Mouse (Mus musculus) hindbrain, embryonic 14.5 days (tissue): Measurements from ENCODE around the gene Klk13. TPM values are rescaled to one million over a fixed set of nuclear protein-coding genes. Genes with fewer than 3 reads are reported as not detected.

Source experiments
- ATAC-seq: fragments of 200-750 bp; cut with Nextera tagmentation; 2 replicates; pipeline ENCODE4 v1.8.0; 2017; ENCODE audit warnings: moderate number of reproducible peaks, mild to moderate bottlenecking, moderate TSS enrichment, moderate library complexity; ENCODE audit not compliant: low FRiP score
- DNase-seq: peaks from one replicate; pipeline ENCODE4 v3.0.0-alpha.2; 2015; ENCODE audit warnings: low spot score
- H3K27ac ChIP-seq: fragments of 300-500 bp; sonication (generic); 2 replicates; pipeline ENCODE4 v1.5.1; 2014; ENCODE audit warnings: mild to moderate bottlenecking, moderate library complexity
- H3K27me3 ChIP-seq: fragments of 300-500 bp; sonication (generic); 2 replicates; pipeline ENCODE4 v1.6.1; 2014; ENCODE audit warnings: mild to moderate bottlenecking, low read length, mixed read lengths; ENCODE audit not compliant: control insufficient read depth, insufficient read depth
- H3K36me3 ChIP-seq: fragments of 300-500 bp; sonication (generic); replicated peaks from 2 replicates; pipeline ENCODE4 v1.6.1; 2014; ENCODE audit not compliant: control insufficient read depth, insufficient read depth
- H3K4me1 ChIP-seq: fragments of 300-500 bp; sonication (generic); replicated peaks from 2 replicates; pipeline ENCODE4 v1.6.1; 2014; ENCODE audit warnings: antibody characterized with exemption, low read length, mixed read lengths; ENCODE audit not compliant: control insufficient read depth, insufficient read depth
- H3K4me2 ChIP-seq: fragments of 300-500 bp; sonication (generic); replicated peaks from 2 replicates; pipeline ENCODE4 v1.6.1; 2014; ENCODE audit warnings: mild to moderate bottlenecking, moderate library complexity
- H3K4me3 ChIP-seq: fragments of 300-500 bp; sonication (generic); replicated peaks from 2 replicates; pipeline ENCODE4 v1.5.1; 2014; ENCODE audit warnings: mild to moderate bottlenecking, low read length
- H3K9ac ChIP-seq: fragments of 300-500 bp; sonication (generic); 2 replicates; pipeline ENCODE4 v1.6.1; 2014
- H3K9me3 ChIP-seq: fragments of 300-500 bp; sonication (generic); 2 replicates; pipeline ENCODE4 v1.6.1; 2016; ENCODE audit warnings: low read length; ENCODE audit not compliant: control insufficient read depth
- WGBS: fragments of 180-500 bp; shearing (Covaris S2); extraction: QIAGEN DNeasy Blood & Tissue Kit; methylation state at CpG from one replicate; pipeline ENCODE4 v1.1.7; 2014; 5-methylcytosine and 5-hydroxymethylcytosine counted together
- polyA plus RNA-seq: library from polyadenylated mRNA; unstranded; fragments of >200 nt; fragmentation: Nextera tagmentation; extraction: Ambion mirVana; gene quantifications from 2 replicates; pipeline ENCODE4 v1.2.1, GENCODE M21; 2014

The Klk13 gene
- polyA plus RNA-seq, 1 experiment from 2014 or later, result not detected

- H3K36me3 ChIP-seq, result no peaks in the 10 kb centered on the region
These were observed 56.2 kb downstream of the Klk13 start, which contains the start of gene Klk12 for GRCm38 (mm10) chr7:43768597-43768996. Gene Klk12, plus strand, starts transcription at chr7:43768897.

GRCm38 (mm10) chr7:43769636-43770035 lies 57.3 kb downstream of the Klk13 start:
- Histone ChIP-seq H3K4me3 (no peak overlapping the region), H3K9ac (no peak overlapping the region), H3K4me1 (no peaks in the 10 kb centered on the region), H3K36me3 (no peaks in the 10 kb centered on the region), H3K27me3 (no peaks in the 10 kb centered on the region), H3K9me3 (no peaks in the 10 kb centered on the region), H3K27ac (no peak overlapping the region), H3K4me2 (no peak overlapping the region)
- 91% methylated on average over 8 of the region's 8 CpGs for WGBS
- no peak for DNase-seq
- no peak for ATAC-seq

More at GRCm38 (mm10) chr7:43768597-43768996, 56.2 kb downstream of the Klk13 start, which contains the start of gene Klk12:
- no peak within 1 kb of the TSS for H3K27ac ChIP-seq
- no peaks in the 10 kb centered on the region for H3K27me3 ChIP-seq
- no peak within 1 kb of the TSS for H3K4me3 ChIP-seq
- WGBS, result 87% methylated on average over 4 of the region's 4 CpGs
- DNase-seq (no peak), ATAC-seq (no peak)
- no peaks in the 10 kb centered on the region for H3K9me3 ChIP-seq
- H3K4me1 ChIP-seq, result no peaks in the 10 kb centered on the region
- H3K4me2 ChIP-seq, result no peak within 1 kb of the TSS
- no peak within 1 kb of the TSS for H3K9ac ChIP-seq

GRCm38 (mm10) chr7:43770701-43771100 lies 58.3 kb downstream of the Klk13 start:
- H3K9me3 ChIP-seq, result no peaks in the 10 kb centered on the region
- no peak for DNase-seq

GRCm38 (mm10) chr7:43771916-43772315 lies 59.5 kb downstream of the Klk13 start:
- no peaks in the 10 kb centered on the region for H3K9me3 ChIP-seq
- no peak overlapping the region for H3K27ac ChIP-seq
- H3K4me2 ChIP-seq, result no peak overlapping the region
- H3K9ac ChIP-seq, result no peak overlapping the region
- DNase-seq, result no peak
- no peak for ATAC-seq
- H3K4me1 ChIP-seq, result no peaks in the 10 kb centered on the region
- WGBS, result 93% methylated on average over 6 of the region's 6 CpGs
- H3K27me3 ChIP-seq, result no peaks in the 10 kb centered on the region
- no peaks in the 10 kb centered on the region for H3K36me3 ChIP-seq
- no peak overlapping the region for H3K4me3 ChIP-seq

More at GRCm38 (mm10) chr7:43770701-43771100, 58.3 kb downstream of the Klk13 start:
- no peak for ATAC-seq
- Histone ChIP-seq H3K4me2 (no peak overlapping the region), H3K36me3 (no peaks in the 10 kb centered on the region), H3K27ac (no peak overlapping the region), H3K27me3 (no peaks in the 10 kb centered on the region), H3K4me3 (no peak overlapping the region), H3K9ac (no peak overlapping the region), H3K4me1 (no peaks in the 10 kb centered on the region)
- 95% methylated on average over 10 of the region's 10 CpGs for WGBS

GRCm38 (mm10) chr7:43772901-43773300 lies 60.5 kb downstream of the Klk13 start:
- Histone ChIP-seq H3K4me2 (no peak overlapping the region), H3K27me3 (no peaks in the 10 kb centered on the region), H3K4me3 (no peak overlapping the region), H3K9ac (no peak overlapping the region), H3K27ac (no peak overlapping the region), H3K36me3 (no peaks in the 10 kb centered on the region), H3K4me1 (no peaks in the 10 kb centered on the region), H3K9me3 (no peaks in the 10 kb centered on the region)
- DNase-seq, result no peak
- ATAC-seq, result no peak
- 79% methylated on average over 3 of the region's 3 CpGs for WGBS

GRCm38 (mm10) chr7:43774364-43774763 lies 62.0 kb downstream of the Klk13 start, which contains the start of gene Klk11:
Gene Klk11, plus strand, starts transcription at chr7:43774604.
- DNase-seq, result no peak
- no peak within 1 kb of the TSS for H3K27ac ChIP-seq
- no peak for ATAC-seq
- H3K4me3 ChIP-seq, result no peak within 1 kb of the TSS
- no peaks in the 10 kb centered on the region for H3K4me1 ChIP-seq
- no peaks in the 10 kb centered on the region for H3K27me3 ChIP-seq
- no peaks in the 10 kb centered on the region for H3K9me3 ChIP-seq
- no peak within 1 kb of the TSS for H3K9ac ChIP-seq
- 93% methylated on average over 5 of the region's 5 CpGs for WGBS
- no peaks in the 10 kb centered on the region for H3K36me3 ChIP-seq
- H3K4me2 ChIP-seq, result no peak within 1 kb of the TSS

GRCm38 (mm10) chr7:43774802-43775201 lies 62.4 kb downstream of the Klk13 start:
- DNase-seq (no peak), ATAC-seq (no peak)
- Histone ChIP-seq H3K4me2 (no peak overlapping the region), H3K9me3 (no peaks in the 10 kb centered on the region), H3K27ac (no peak overlapping the region), H3K36me3 (no peaks in the 10 kb centered on the region), H3K27me3 (no peaks in the 10 kb centered on the region), H3K9ac (no peak overlapping the region), H3K4me1 (no peaks in the 10 kb centered on the region), H3K4me3 (no peak overlapping the region)
- 46% methylated on average over 6 of the region's 6 CpGs for WGBS

GRCm38 (mm10) chr7:43775311-43776057 lies 63.1 kb downstream of the Klk13 start:
- Histone ChIP-seq H3K4me2 (no peak overlapping the region), H3K4me1 (no peaks in the 10 kb centered on the region), H3K4me3 (no peak overlapping the region), H3K36me3 (no peaks in the 10 kb centered on the region), H3K9ac (no peak overlapping the region), H3K27me3 (no peaks in the 10 kb centered on the region), H3K27ac (no peak overlapping the region), H3K9me3 (no peaks in the 10 kb centered on the region)
- 51% methylated on average over 7 of the region's 7 CpGs for WGBS
- ATAC-seq (no peak; the same call in 1 of the 2 replicates), DNase-seq (no peak)

- Histone ChIP-seq H3K4me1 (no peaks in the 10 kb centered on the region), H3K9me3 (no peaks in the 10 kb centered on the region), H3K4me2 (no peak overlapping the region), H3K36me3 (no peaks in the 10 kb centered on the region), H3K4me3 (no peak overlapping the region), H3K27ac (no peak overlapping the region), H3K9ac (no peak overlapping the region), H3K27me3 (no peaks in the 10 kb centered on the region)
- DNase-seq (no peak), ATAC-seq (no peak)
- WGBS, result 94% methylated on average over 5 of the region's 5 CpGs
These were observed 64.1 kb downstream of the Klk13 start for GRCm38 (mm10) chr7:43776506-43776905.
